Mouse (Mus musculus) testis, adult 2 months (tissue): ENCODE measurements around the gene Ddx4.

Experiments
- CTCF ChIP-seq: fragments of 200-500 bp; IDR thresholded peaks from 2 replicates; pipeline ENCODE4 v1.5.1; 2012; ENCODE audit warnings: low read depth, mild to moderate bottlenecking, inconsistent platforms, low read length, moderate library complexity; ENCODE audit not compliant: control insufficient read depth, insufficient read depth, insufficient replicate concordance
- POLR2A ChIP-seq: fragments of 200-500 bp; IDR thresholded peaks from 2 replicates; pipeline ENCODE4 v1.6.1; 2012; ENCODE audit warnings: low read depth, mild to moderate bottlenecking, inconsistent platforms, low read length, moderate library complexity; ENCODE audit not compliant: control insufficient read depth

GRCm38 (mm10) chr13:112639111-112639510 lies 13.2 kb downstream of the Ddx4 start:
- no peak for TF ChIP-seq POLR2A
- no peak for TF ChIP-seq CTCF
